Mouse (Mus musculus) retina, postnatal 1 day (tissue): ENCODE data around the gene Tmem176b.
"Not testable (repeated sequence)": the region's sequence is repeated elsewhere in the genome, so short reads cannot be mapped to it uniquely, and the experiment has no call there.

Source experiments
- DNase-seq: peaks from one replicate; pipeline ENCODE4 v3.0.0-alpha.2; 2012

Gene Tmem176b

DNA sequence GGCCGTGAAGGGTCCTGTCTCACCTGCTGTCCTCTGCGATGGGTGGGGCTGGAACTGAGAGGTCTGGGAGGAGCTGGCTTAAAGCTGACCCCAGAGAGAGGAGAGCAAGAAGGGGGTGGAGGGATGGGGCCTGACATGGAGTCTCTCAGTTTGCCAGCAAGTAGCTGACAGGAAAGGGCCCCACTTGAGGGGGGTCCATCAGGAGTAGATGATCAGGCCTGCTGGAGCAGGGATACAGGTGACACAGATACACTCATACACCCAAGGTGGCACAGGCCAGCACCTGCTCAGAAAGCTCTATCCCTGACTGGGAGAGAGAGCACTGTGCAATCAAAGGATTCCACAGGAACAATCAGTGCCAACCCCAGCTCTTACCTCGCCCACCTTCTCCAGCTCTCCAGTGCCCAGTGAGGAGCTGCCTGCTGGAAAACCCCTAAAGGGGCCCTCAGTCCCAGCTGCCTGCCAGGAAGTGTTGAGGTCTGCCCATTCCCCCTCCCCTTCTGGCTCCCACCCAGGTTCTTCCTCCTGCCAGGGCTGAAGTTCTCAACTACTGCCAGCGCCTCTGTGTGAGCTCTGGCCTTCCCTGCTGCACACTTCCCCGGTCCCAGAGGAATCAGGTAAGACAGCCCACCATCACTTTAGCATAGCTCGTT, at the start of gene Tmem176b:
TSS of gene Tmem176b (minus strand) at position 524 of the 653 bp plus-strand sequence.
- DNase-seq: peak; percentile 98

DNA sequence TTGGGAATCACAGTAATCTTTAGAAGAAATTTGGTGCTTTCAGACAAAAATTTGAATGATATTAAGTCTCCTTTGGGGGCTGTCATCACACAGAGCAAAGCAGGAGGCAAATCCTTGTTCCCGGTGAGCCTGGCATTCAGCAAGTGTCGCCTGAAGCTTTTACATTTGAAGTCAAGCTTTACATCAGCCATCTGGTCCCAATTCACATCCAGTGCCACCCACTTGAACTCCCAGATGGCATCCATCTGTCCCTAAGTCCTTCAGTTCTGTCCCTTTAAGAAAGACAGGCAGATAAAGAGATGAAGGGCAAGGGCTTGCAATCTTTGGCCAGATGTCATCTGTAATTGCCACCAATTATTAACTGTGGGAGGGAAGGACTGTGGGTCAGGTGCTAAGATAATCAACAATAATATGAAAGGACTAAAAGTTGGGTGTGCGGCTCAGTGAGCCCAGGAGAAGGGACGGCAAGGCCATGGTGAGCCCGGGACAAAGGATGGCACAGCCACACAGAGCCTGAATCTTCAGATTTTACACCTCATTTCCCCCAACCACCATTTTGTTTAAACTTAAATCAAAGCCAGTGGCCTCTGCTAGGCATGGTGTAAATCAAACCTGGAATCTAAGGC, 35.3 kb upstream of the Tmem176b start:
- DNase-seq: peak; percentile 72

DNA sequence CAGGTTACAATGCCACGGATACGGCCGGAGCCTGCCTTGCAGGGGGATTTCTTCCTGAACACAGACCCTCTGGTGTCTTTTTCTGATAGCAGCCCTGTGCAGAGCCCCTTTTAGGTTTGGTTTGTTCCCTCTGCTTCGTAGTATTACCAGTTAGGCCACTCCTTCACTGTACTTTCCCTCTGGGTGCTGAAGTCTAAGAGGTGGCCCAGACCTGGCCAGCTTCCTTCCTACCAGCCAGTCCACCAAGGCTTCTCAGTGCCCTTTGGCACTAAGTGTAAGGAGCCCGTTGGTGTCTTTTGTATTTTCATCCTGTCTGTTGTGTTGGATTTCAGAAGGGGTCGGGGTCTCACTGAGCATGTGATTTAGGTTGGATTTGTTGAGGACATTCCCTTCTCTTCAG, 34.2 kb upstream of the Tmem176b start:
- DNase-seq: no peak

DNA sequence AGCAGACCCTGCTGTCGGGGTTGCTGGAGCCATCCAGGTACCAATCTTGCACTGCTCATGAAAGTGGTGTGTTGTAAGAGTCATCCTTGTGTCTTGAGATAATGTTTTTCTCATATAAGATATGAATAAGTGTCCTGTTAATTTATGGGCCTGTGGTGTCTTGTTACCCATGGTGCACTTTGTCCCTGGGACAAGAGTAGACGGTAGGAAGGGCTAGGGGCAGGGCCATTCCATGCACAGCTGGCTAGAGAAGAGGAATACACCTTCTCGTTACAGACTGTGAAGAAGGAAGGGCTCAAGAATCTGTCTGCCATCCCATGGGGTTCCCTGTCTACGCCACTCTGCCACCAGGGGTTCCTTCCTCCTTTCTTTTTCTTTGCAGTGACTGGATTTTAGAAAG, 33.3 kb upstream of the Tmem176b start:
- DNase-seq: no peak

DNA sequence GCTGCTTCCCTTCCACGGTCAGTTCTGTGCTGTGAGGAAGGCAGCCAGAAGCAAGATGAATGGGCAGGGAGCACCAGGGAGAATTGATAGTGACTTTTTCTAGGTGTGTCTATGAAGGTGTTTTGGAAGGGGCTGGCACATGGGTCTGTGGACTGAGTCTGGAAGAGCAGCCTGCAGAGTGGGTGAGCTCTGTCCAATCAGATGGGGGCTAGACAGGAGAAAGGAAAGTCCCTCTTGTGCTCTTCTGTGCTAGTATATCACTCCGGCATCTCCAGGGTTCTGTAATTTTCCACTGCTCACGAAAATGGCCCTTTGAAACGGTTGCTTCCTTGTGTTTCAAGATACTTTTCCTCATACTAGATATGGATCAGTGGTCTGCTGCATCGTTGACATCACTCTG, 31.3 kb upstream of the Tmem176b start, which contains the start of gene Aoc1:
TSS of gene Aoc1 (plus strand) at position 301 of the 400 bp plus-strand sequence.
- no peak for DNase-seq

DNA sequence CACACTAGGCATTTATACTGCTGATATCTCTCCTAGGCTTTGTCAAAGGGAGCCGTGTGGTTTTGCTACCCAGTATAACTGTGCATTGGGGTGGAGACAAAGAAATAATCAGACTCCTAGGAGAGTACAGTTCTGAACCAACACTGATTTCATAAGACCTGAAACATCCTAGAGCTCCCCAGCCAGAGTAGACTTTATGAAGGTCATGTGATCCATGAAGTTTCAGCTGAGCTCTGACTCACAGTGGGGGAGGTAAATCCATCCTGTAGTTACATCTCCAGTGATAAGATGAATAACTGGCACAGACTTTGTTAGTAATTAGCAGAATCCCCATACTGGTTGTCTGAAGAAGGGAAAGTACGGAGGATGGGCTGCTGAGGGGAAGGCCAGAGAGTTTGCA, 28.5 kb upstream of the Tmem176b start:
- no peak for DNase-seq

DNA sequence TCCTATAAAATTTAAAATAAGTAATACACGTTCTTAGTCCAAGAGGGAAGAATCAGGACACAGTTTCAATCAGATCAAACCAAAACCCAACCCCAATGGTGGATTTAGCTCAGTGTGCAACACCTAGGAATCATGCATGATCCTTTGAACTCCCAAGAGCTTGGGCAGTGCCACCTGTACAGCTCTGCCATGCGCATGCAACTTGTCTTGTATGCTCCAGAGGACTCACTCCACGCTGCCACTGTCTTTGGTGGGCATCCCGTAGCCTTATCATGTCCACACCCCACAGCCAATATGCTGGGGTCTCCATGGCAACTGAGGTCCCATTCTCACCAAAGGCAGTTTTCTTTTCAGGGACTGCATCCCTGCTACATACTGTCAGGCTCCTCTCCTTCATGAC, 25.9 kb upstream of the Tmem176b start:
- no peak for DNase-seq

DNA sequence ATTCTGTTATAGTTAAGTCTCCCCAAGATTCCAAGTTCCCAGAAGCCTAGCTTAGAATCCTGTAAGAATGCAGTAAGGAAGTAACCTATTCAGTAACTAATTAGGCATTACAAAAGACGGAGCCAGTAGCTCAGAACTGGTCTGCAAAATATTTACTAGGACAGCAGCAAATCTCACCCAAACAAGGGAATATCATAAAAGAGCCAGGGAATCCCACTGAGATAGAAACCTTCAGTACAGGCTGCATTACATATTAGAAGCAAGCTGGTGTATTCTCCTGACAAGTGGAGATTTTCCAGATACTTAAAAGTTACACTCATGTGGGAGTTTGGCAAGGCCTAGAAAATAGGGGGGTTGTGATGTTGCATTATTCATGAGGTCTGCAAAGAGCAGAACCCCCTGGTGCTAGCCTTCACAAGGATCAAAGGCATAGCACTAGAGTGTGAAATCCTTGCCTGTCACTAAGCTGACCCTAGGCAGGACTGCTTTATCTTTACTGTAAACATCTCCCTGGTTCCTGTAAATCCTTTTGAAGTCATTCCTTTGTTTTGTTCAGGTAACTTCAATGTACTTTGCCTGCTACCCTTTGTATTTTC, 25.2 kb upstream of the Tmem176b start:
- not testable (repeated sequence) for DNase-seq

DNA sequence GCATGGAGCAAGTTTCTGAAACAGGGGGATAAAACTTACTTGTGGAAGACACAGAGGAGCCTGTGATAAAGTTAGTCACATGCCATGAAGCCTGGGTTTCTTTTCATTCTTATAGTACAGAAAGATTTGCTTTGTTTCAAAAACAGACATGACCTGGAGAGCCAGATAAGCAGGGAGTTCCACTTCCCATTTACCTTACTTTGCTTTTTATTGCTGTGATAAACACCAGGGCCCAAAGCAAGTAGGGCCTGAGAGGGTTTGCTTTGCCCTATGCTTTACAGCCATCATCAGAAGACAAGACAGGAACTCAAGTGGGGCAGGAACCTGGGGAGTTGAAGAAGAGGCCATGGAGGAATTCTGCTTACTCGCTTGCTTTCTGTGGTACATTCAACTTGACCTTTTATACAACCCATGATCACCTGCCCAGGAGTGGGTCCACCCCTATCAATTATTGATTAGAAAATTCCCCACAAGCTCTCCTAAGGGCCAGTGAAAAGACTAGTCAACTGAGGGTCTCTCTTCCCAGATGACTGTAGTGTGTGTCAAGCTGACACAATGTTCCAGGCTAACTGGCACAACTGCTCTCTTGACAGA, 24.0 kb upstream of the Tmem176b start:
- DNase-seq: no peak

DNA sequence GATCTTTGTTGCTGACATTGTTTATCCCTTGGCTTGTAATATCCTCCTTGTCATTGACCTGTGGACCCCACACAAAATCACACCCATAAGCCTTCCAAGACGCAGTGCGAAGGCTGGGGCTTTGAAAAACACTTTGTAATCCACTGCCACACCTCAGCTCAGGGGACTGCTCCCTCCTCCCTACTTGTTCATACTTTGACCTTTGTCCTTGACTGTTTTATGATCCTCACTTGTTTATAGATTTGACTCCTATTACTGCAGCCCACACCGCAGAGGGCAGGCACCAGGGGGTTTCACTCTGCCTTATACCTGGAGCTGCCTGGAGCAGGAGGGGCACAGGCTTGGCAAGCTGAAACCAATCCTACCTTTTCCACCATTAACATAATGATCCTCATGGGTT, 23.4 kb upstream of the Tmem176b start:
- DNase-seq: no peak

DNA sequence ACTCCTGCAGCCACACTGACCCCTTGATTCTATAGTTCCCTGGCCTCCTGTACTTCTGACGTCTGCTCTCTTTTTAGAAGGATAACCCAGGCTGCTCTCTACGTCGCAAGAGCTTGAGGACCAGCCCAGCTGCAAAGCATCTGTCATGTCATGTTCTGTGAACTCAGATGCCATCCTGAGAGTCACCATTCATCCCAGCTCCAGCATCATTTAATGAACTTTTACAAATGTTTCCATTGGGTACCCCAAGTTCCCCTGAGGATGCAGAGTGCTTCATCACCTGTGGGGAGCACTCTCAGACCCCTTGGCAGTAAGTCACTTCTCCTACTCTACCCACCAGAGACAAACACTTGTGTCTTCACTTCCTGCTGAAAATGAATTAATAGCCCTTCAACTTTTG, 22.9 kb upstream of the Tmem176b start:
- no peak for DNase-seq

DNA sequence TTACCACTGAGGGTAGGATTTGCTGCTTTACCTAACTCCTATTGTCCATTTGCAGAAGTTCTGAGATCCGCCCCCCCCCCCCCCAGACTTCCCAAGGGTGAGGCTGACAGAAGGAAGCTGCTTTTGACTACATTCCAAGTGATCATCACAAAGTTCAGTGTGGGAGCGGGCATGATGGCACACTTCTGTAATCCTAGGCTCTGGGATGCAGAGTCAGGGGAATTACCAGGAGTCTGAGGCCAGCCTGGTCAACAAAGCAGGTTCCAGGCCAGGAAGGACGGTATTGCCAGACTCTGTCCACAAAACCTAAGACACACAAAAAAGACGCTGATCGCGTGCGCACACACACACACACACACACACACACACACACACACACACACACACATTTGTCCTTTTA, 22.2 kb upstream of the Tmem176b start:
- no peak for DNase-seq

DNA sequence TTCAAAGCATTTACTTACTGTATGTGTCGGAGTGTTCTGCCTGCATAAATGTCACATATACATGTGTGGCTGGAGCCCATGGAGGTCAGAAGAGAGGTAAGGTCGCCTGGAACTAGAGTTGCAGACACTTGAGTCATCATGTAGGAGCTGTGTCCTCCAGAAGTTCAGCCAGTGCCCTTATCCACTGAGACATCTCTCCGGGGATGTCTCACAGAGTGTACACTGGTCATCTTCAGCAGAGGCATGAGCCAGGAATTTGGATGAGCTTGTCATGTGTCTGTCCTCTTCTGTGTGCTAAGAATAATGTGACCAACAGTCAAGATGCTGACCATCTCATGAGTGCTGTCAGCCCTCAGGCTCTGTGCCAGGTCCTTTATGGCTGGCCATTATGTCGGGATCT, 21.5 kb upstream of the Tmem176b start:
- DNase-seq: no peak

DNA sequence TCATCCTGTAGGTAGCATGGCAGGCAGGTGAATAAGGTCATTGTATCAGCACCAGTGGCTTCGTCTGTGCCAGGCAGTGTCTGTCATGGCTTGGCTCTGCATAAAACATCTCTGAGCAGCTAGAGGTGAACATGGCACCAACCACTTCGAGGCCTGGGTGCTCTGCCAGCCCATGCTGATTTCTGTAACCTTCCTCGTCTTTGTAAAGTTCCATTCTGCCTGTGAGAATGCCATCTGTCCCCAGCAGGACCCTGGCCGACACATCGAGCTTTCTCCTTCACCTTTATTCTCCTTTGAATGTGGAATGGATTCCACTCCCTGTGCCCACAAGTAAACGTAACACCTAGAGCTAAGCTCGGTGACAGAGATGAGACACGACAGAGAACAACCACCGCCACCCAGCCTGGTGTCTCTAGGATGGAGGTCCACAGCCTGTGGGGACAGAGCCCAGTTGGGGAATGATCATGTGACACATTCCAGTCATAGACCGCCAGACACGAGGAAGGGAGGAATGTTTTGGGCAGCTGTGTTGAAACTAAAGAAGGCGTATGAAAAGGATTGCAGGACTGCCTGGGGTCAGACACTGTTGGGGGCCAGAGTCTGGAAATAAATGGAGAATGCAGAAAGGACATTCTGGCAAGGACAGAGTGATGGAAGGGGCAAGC, 20.5 kb upstream of the Tmem176b start:
- no peak for DNase-seq

DNA sequence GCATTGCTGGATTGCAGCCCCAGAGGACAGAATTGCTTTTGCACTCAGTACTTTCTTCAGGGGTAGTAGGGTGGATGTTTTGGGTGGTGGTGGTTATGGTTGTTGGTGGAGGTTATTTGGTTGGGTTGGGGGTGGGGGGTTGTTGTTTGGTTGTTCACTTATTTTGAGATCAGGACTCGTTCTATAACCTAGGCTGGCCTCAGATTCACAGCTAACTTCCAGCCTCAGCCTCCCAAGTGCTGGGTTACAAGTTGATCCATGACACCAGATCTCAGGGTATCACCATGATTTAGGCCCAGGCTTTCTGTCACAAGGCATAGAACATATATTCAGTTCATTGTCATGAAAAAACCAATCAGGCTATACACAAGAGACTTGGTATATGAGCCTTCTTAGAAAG, 19.6 kb upstream of the Tmem176b start:
- DNase-seq: no peak

DNA sequence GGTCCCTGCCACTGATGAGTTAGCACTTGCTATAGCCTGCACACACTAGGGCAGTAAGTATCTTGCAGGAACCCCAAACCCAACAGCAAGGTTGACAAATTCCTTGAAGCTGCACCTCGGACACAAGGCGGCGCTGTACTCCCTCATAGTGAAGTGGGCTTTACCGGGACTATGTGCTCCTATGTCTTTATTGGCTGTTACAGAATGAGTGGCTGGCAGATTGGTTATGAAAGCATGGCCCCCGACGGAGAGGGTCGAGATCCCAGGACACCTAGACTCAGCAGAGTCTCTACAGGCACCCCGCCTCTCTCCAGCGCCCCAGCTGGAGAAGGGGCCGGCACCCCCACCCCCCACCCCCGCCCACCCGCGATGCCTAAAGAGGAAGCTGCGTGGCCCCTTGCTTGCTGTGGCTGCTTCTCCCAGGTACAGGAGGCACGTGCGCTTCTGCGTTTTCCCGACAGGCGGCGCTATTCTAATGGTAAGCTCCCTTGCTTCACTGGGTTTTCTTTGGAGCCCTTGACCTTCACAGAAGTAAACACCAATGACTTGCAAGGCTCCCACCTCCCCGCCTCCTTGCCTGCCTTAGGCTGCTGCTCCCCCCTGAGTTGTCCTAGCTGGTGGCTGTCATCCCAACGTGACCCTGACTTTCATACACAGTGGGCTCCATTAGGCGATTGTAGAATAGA, 19.0 kb upstream of the Tmem176b start:
- peak; percentile 80 for DNase-seq

DNA sequence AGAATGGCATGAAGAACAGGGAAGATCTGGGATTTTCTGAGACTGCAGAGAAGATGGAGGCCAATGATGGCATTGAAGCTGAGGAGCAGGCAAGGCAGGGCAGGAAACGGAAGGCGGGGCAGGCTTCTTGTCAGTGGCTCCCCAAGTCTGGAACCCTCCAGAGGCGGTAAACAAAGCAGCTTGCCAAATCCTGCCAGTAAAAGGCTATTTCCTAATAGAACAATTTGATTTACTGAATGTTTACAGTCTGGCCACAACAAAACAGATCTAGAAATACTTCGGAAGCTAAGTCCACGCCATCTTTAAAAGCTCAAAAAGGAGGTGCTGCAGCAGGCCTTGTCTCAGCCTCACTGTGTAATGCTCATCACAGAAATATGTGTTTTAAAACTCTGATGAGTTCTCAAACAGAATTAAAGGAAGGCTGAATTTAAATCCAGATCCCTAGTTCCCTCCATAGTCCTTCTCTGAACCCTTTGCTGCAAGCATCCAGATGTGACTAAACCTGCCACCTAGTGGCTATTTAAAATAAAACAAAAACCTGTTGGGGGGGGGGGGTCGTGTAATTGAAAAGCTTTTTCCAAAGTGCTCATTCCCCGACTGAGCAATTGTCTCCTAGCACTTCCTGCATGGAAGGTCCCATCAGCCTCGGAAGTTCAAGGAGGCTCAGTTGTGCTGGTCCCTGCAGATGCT, 16.5 kb upstream of the Tmem176b start:
- no peak for DNase-seq

DNA sequence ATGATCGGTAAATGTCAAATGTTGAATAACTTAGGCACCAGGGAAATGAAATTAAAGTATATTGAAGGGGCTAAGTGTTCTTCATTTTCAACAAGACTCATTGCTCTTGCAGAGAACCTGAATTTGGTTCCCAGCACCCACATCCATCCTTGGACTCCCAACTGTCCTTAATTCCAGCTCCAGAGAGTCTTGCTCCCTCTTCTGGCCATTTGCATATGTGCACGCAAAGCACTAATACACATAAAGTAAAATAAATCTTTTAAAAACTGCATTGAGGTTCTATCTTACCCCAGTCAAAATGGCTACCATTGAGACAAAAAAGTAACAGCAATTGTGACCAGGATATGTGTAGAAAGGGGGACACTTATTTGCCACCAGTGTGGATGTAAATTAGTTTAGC, 12.9 kb upstream of the Tmem176b start:
- DNase-seq: no peak

DNA sequence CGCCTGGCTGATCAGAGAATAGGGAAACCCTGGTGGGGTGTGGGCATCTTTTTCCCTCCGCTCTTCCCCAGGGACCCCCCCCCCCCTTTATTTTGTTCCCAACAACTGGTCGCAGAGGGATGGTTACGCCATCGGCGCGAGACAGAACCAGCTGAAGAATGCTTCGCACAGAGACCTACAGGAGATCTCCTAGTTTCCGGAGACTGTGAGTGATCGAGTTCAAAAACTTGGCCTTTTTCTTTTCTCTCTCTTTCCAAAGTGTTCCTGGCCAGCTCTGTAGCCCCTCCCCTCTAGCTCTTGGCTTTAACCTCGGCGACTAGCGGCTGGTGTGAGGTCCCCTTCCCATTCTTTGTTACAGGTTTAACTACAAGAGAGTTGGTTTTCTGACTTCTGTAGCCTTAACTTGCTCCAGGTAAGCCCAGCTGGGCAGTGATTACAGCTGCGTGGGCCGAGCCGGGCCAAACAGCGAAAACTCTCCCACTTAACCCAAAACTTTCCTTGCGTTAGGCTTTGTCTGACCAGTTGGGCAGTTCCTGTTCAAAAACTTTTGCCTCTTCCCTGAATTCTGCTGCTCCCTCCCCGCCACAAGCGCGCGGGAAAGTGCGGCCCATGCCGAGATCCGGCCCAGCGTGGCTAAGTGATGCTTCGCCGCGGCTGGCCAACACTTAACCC, 10.7 kb upstream of the Tmem176b start:
- DNase-seq: peak; percentile 64

DNA sequence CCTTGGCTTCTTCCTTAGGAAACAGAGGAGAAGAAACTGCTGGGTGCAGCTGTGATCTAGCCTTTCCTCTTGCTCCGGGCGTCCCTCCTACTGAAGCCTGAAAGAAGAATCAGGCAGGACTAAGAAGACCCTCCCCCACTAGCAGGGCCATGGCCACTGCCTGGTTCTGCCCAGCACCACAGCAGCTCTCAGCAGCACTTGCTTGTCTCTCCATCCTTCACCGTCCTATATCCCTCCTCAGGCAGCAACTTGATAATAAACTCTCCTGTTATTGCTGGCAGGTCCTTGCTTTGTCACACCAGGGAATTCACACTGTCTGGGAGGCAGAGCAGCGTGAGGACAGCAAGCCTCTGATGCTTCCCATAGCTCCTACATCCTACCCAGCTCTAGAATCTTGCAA, 3.8 kb upstream of the Tmem176b start:
- no peak for DNase-seq

DNA sequence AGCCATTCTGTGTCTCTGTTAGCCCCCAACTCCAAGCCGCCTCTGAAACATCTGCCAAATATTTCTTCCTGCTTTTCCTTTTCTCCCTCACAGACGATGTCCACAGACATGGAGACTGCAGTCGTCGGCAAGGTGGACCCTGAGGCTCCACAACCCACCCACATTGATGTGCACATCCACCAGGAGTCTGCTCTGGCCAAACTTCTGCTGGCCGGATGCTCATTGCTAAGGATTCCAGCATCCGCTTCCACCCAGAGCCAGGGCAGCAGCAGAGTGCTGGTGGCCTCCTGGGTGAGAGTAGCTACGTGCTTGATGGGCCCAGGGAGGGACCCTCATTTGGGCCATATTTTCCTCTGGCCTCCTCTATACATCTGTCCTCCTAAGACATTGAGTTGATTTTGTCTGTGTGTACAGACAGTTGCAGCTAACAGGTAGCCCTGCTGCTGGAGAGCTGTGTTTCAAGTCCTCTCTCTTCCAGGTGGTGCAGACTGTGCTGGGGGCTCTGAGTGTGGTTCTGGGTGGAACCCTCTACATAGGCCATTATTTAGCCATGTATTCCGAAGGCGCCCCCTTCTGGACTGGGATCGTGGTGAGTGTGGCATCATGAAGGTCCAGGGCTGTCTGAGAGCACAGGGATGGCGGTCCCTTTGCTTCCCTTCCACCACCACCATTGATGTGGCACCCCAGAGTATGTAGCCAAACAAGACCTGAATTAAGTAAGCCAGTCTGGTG, 981 bp upstream of the Tmem176b start:
- peak; percentile 48 for DNase-seq
